Mouse (Mus musculus) spleen, adult 2 months (tissue): ENCODE measurements around the gene Slc22a5. TPM values are rescaled to one million over a fixed set of nuclear protein-coding genes. Genes with fewer than 3 reads are reported as not detected.

ENCODE experiments used
- DNase-seq, 2 experiments: peaks; one replicate each; pipeline versions ENCODE4 v3.0.0 to v3.0.0-alpha.2; 2012 to 2021; ENCODE audit warnings: low spot score in 2 of 2, low read depth in 1 of 2
- H3K27ac ChIP-seq: fragments of 200-500 bp; 2 replicates; pipeline ENCODE4 v1.5.1; 2012; ENCODE audit warnings: low read length, inconsistent platforms; ENCODE audit not compliant: insufficient read depth
- H3K27me3 ChIP-seq: fragments of 200-500 bp; 2 replicates; pipeline ENCODE4 v1.6.1; 2012; ENCODE audit warnings: mild to moderate bottlenecking, moderate library complexity, low read length, inconsistent platforms; ENCODE audit not compliant: control insufficient read depth, insufficient read depth
- H3K36me3 ChIP-seq: fragments of 200-500 bp; 2 replicates; pipeline ENCODE4 v1.6.1; 2012; ENCODE audit warnings: mild to moderate bottlenecking, low read length, inconsistent platforms; ENCODE audit not compliant: control insufficient read depth, insufficient read depth
- H3K4me1 ChIP-seq: fragments of 200-500 bp; 2 replicates; pipeline ENCODE4 v1.6.1; 2011; ENCODE audit warnings: inconsistent platforms; ENCODE audit not compliant: control insufficient read depth, insufficient read depth, insufficient read length
- H3K4me3 ChIP-seq: fragments of 200-500 bp; 2 replicates; pipeline ENCODE4 v1.5.1; 2011; ENCODE audit warnings: mild to moderate bottlenecking, inconsistent platforms; ENCODE audit not compliant: insufficient read depth, insufficient read length; ENCODE audit errors: extremely low read depth
- CTCF ChIP-seq: fragments of 200-500 bp; IDR thresholded peaks from 2 replicates; pipeline ENCODE4 v1.5.1; 2011; ENCODE audit warnings: mild to moderate bottlenecking, inconsistent platforms; ENCODE audit not compliant: insufficient read depth, insufficient read length, insufficient replicate concordance; ENCODE audit errors: extremely low read depth
- POLR2A ChIP-seq: fragments of 200-500 bp; IDR thresholded peaks from 2 replicates; pipeline ENCODE4 v1.6.1; 2011; ENCODE audit warnings: low read depth, low read length, inconsistent platforms
- WGBS: fragments of 180-500 bp; shearing (Covaris S2); methylation state at CpG from one replicate; pipeline ENCODE4 v1.1.7; 2018; 5-methylcytosine and 5-hydroxymethylcytosine counted together
- polyA plus RNA-seq: library from polyadenylated mRNA; depleted of rRNA; stranded (reverse); fragments of >200 nt; gene quantifications from 2 replicates; pipeline ENCODE4 v1.2.3, GENCODE M21; 2012

The Slc22a5 gene
- polyA plus RNA-seq, 1 experiment: 10.3 TPM

GRCm38 (mm10) chr11:53839663-53840642 is 51.5 kb downstream of the Slc22a5 start:
- Histone ChIP-seq H3K27me3 (no peaks in the 10 kb centered on the region), H3K27ac (peak overlapping the region; percentile 56), H3K36me3 (no peaks in the 10 kb centered on the region), H3K4me3 (no peak overlapping the region), H3K4me1 (peaks cover 19% of the 10 kb centered on the region; the same call in 1 of the 2 replicates)
- TF ChIP-seq POLR2A (no peak), CTCF (no peak)
- no peak for DNase-seq
- WGBS: 58% methylated on average over 8 of the region's 8 CpGs

DNA sequence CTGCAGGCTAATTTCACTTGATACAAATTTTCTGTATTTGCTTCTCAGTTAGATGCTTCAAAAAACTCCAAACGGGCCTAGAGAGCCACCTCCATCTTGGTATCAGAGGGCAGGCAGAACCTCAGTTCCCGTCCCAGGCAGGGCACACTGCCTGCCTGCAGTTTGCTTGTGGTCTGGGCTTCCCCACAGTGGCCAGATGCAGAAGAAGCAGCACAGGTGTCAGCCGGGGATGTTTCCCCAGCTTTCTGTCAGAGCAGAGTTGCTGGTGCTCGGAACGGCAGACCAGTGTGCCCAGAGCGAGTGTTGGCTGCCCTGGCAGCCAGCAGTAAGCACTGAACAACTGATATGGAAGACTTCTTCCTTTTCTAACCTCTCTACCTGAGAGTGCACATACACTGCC is 52.3 kb downstream of the Slc22a5 start:
- Histone ChIP-seq H3K36me3 (no peaks in the 10 kb centered on the region), H3K4me1 (peaks cover 19% of the 10 kb centered on the region; the same call in 1 of the 2 replicates), H3K4me3 (no peak overlapping the region), H3K27me3 (no peaks in the 10 kb centered on the region), H3K27ac (peak overlapping the region; percentile 56)
- DNase-seq: peak in 1 of 2 experiments; percentile 49
- WGBS: 23% methylated on average over 6 of the region's 6 CpGs
- TF ChIP-seq CTCF (peak; percentile 45; the same call in 1 of the 2 replicates), POLR2A (no peak)

- Histone ChIP-seq H3K4me3 (no peak overlapping the region), H3K27ac (no peak overlapping the region), H3K27me3 (no peaks in the 10 kb centered on the region), H3K36me3 (no peaks in the 10 kb centered on the region), H3K4me1 (peaks cover 19% of the 10 kb centered on the region; the same call in 1 of the 2 replicates)
- WGBS: 94% methylated on average over 5 of the region's 5 CpGs
- no peak for TF ChIP-seq CTCF
- DNase-seq: no peak
Measured at GRCm38 (mm10) chr11:53837731-53838130, 53.7 kb downstream of the Slc22a5 start.

- Histone ChIP-seq H3K4me1 (peaks cover 17% of the 10 kb centered on the region; the same call in 1 of the 2 replicates), H3K4me3 (no peak overlapping the region), H3K27me3 (no peaks in the 10 kb centered on the region), H3K27ac (no peak overlapping the region), H3K36me3 (no peaks in the 10 kb centered on the region)
- no peak for TF ChIP-seq POLR2A
- no peak for TF ChIP-seq CTCF
- DNase-seq: no peak
- WGBS: 70% methylated on average over 4 of the region's 4 CpGs
Measured at GRCm38 (mm10) chr11:53835379-53836010, 56.0 kb downstream of the Slc22a5 start.

DNA sequence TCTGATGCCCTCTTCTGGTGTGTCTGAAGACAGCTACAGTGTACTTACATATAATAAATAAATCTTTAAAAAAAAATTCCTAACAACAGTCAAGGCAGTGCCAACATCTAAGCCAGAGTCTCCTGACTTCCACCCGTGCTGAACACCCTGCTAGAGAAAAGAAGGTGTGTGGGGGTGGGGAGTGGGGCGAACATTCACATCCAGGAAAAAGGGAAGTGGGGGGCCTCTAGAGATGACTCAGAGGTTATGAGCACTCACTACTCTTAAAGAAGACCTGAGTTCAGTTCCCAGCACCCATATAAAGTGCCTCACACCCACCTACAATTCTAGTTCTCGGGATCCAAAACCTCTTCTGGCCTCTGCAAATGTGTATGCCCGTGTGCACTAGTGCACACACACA is 66.1 kb downstream of the Slc22a5 start:
- H3K36me3 ChIP-seq: no peaks in the 10 kb centered on the region
- no peak for TF ChIP-seq POLR2A
- TF ChIP-seq CTCF: no peak
- H3K4me1 ChIP-seq: peaks cover 3% of the 10 kb centered on the region; the same call in 1 of the 2 replicates
- no peak overlapping the region for H3K27ac ChIP-seq
- no peak for DNase-seq
- no peaks in the 10 kb centered on the region for H3K27me3 ChIP-seq
- H3K4me3 ChIP-seq: no peak overlapping the region
- 67% methylated on average over 4 of the region's 4 CpGs for WGBS

DNA sequence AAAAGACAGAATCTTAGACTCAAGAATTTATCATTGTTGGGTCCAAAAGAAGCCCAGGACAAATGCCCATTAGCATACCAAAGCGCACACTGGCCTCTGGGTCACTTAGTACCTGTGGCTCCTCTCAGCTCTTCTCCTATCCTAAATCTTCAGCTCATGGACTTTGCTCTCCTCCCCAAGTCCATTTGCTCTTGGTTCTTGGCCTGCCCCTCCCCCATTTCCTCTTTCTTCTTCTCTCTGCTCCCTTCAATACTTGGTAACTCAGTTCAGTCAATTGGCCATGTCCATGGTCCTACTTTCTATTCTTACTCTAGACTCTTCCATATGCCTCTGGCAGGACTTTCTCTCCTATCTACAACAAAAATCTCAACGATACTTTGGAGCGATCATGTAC is 69.5 kb downstream of the Slc22a5 start:
- H3K36me3 ChIP-seq: no peaks in the 10 kb centered on the region
- 93% methylated on average over 3 of the region's 3 CpGs for WGBS

More for the DNA sequence above, 69.5 kb downstream of the Slc22a5 start:
- Histone ChIP-seq H3K27ac (no peak overlapping the region), H3K4me1 (peaks cover 3% of the 10 kb centered on the region; the same call in 1 of the 2 replicates), H3K27me3 (no peaks in the 10 kb centered on the region), H3K4me3 (no peak overlapping the region)
- no peak for DNase-seq
- no peak for TF ChIP-seq CTCF
- TF ChIP-seq POLR2A: no peak
